Mouse (Mus musculus) Patski (cell line): ENCODE measurements around the gene Dync1li1. TPM values are rescaled to one million over a fixed set of nuclear protein-coding genes. Genes with fewer than 3 reads are reported as not detected.
"Not testable (repeated sequence)": the region's sequence is repeated elsewhere in the genome, so short reads cannot be mapped to it uniquely, and the experiment has no call there.

Experiments
- ATAC-seq: fragments of 100-300 bp; one replicate; pipeline ENCODE4 v1.8.0; 2021
- CTCF ChIA-PET: fragments of 350-600 bp; sonication (Branson Sonifier 250); formaldehyde crosslinking; loops from one replicate; lab custom pipeline; 2022; ENCODE audit warnings: inconsistent platforms; lab: Charles Lee
- POLR2A ChIA-PET: fragments of 350-600 bp; sonication (Branson Sonifier 250); formaldehyde crosslinking; loops from one replicate; lab custom pipeline; 2022; ENCODE audit warnings: antibody characterized with exemption, inconsistent platforms; lab: Charles Lee
- DNase-seq: peaks from one replicate; pipeline ENCODE4 v3.0.0-alpha.2; 2011; ENCODE audit warnings: low read depth, low spot score
- H3K27me3 ChIP-seq: fragments of 371-371 bp; one replicate; pipeline ENCODE4 v1.5.1; 2021
- CTCF ChIP-seq: fragments of 100-300 bp; IDR thresholded peaks from one replicate; pipeline ENCODE4 v1.5.1; 2021
- in situ Hi-C: fragments of 300-500 bp; cut with MboI; formaldehyde crosslinking; loops from 3 replicates; pipeline ENCODE4 v1.11.1; 2018; ENCODE audit warnings: low pct_unique_long_range_greater_than_20kb, mixed read lengths
- polyA plus RNA-seq: library from polyadenylated mRNA; unstranded; gene quantifications from one replicate; pipeline ENCODE4 v1.2.3, GENCODE M21; 2021

Gene Dync1li1
- polyA plus RNA-seq, result 55.6 TPM

- ATAC-seq (peak; percentile 85), DNase-seq (peak; percentile 84)
- in situ Hi-C loops, result no loop called here
- ChIA-PET POLR2A (interaction anchor here (0.9 kb wide), 1 partner anchor 13 kb away, joined by 3 read pairs; no protein-coding TSS in a partner anchor), CTCF (interaction anchor here (0.8 kb wide), 1 partner anchor 24 kb away, joined by 3 read pairs; no protein-coding TSS in a partner anchor)
- no peaks in the 10 kb centered on the region for H3K27me3 ChIP-seq
- TF ChIP-seq CTCF, result no peak
These were observed at the start of gene Dync1li1 for GRCm38 (mm10) chr9:114688252-114688952. TSS of gene Dync1li1 (plus strand) at chr9:114688790.

GRCm38 (mm10) chr9:114639186-114639748 is 49.3 kb upstream of the Dync1li1 start:
- ChIA-PET POLR2A (interaction anchor here (1.2 kb wide), 1 partner anchor 38 kb away, joined by 4 read pairs; no protein-coding TSS in a partner anchor), CTCF (interaction anchor here (0.8 to 1.5 kb wide), 2 partner anchors 63 to 79 kb away, joined by 3 read pairs; no protein-coding TSS in a partner anchor)
- H3K27me3 ChIP-seq, result no peaks in the 10 kb centered on the region
- DNase-seq (no peak), ATAC-seq (peak; percentile 23)
- in situ Hi-C loops, result no loop called here
- TF ChIP-seq CTCF, result no peak

GRCm38 (mm10) chr9:114639839-114640646 is 48.5 kb upstream of the Dync1li1 start, which contains the start of gene Cnot10:
TSS of gene Cnot10 (minus strand) at chr9:114640184.
- POLR2A ChIA-PET, result interaction anchor here (1.2 kb wide), 1 partner anchor 37 kb away, joined by 4 read pairs; no protein-coding TSS in a partner anchor
- no peaks in the 10 kb centered on the region for H3K27me3 ChIP-seq
- peak; percentile 99 for ATAC-seq
- CTCF ChIA-PET, result interaction anchor here (0.8 to 1.5 kb wide), 2 partner anchors 63 to 78 kb away, joined by 3 read pairs; no protein-coding TSS in a partner anchor
- in situ Hi-C loops, result no loop called here
- DNase-seq, result peak; percentile 85
- TF ChIP-seq CTCF, result peak; percentile 57

- no peak for ATAC-seq
- ChIA-PET CTCF (interaction anchor here (1.1 to 1.2 kb wide), 6 partner anchors 14 to 100 kb away, joined by 3 to 5 read pairs (median 4); no protein-coding TSS in a partner anchor), POLR2A (no interaction called here)
- in situ Hi-C loops, result loop anchor here (5.0 kb wide), 1 partner anchor 80 kb away; no protein-coding TSS in a partner anchor
- no peak for TF ChIP-seq CTCF
- no peak for DNase-seq
- no peaks in the 10 kb centered on the region for H3K27me3 ChIP-seq
These were observed 41.8 kb upstream of the Dync1li1 start for GRCm38 (mm10) chr9:114646556-114647505.

- TF ChIP-seq CTCF, result peak; percentile 45
- ATAC-seq (no peak), DNase-seq (no peak)
- in situ Hi-C loops, result loop anchor here (5.0 kb wide), 1 partner anchor 80 kb away; no protein-coding TSS in a partner anchor
- ChIA-PET CTCF (interaction anchor here (0.7 to 1.2 kb wide), 14 partner anchors 14 to 105 kb away, joined by 3 to 9 read pairs (median 3); partner anchors contain the start of gene Cmtm6), POLR2A (no interaction called here)
- H3K27me3 ChIP-seq, result no peaks in the 10 kb centered on the region
These were observed 40.8 kb upstream of the Dync1li1 start for GRCm38 (mm10) chr9:114647506-114648432.

GRCm38 (mm10) chr9:114648472-114648871 is 40.1 kb upstream of the Dync1li1 start:
- H3K27me3 ChIP-seq, ATAC-seq, DNase-seq, POLR2A ChIA-PET: not testable (repeated sequence)
- TF ChIP-seq CTCF, result peak; percentile 58
- in situ Hi-C loops, result loop anchor here (5.0 kb wide), 1 partner anchor 79 kb away; no protein-coding TSS in a partner anchor
- CTCF ChIA-PET, result interaction anchor here (1.0 to 1.3 kb wide), 7 partner anchors 15 to 105 kb away, joined by 3 to 9 read pairs (median 4); no protein-coding TSS in a partner anchor

- CTCF ChIA-PET, result interaction anchor here (1.0 to 1.3 kb wide), 2 partner anchors 14 to 78 kb away, joined by 3 to 4 read pairs; no protein-coding TSS in a partner anchor
- no peak for ATAC-seq
- no peaks in the 10 kb centered on the region for H3K27me3 ChIP-seq
- in situ Hi-C loops, result loop anchor here (5.0 kb wide), 1 partner anchor 78 kb away; no protein-coding TSS in a partner anchor
- no peak for DNase-seq
- no peak for TF ChIP-seq CTCF
- POLR2A ChIA-PET, result no interaction called here
These were observed 39.2 kb upstream of the Dync1li1 start for GRCm38 (mm10) chr9:114649371-114649770.
